Mouse (Mus musculus): ENCODE measurements around the gene Gm49378. TPM values are rescaled to one million over a fixed set of nuclear protein-coding genes. Genes with fewer than 3 reads are reported as not detected.

The Gm49378 gene
- polyA plus RNA-seq, 1 experiment: 0.17 TPM

DNA sequence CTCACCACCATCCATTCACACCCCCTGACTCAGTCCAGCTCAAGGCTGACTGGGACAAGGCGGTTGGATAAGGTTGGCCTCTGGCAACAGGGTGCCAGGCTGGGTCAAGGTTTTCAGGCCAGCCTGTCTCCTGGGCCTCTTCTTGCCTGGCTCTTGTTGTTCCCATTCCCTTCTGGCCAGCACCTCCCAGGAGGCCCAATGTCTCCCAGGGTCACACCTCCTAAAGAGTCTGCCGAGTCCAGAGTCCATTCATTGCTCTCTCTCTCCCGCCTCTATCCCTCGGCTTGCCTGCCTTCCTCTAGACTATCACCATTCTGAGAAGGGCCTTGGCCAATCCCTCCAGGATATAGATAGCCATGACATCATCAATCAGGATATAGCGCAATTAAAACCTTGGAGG lies 20.3 kb upstream of the Gm49378 start:
- TF ChIP-seq TCF3 (IDR thresholded peaks at IDR 0.05; ENCODE audit: insufficient read length, low read depth) (no peak), MYOD1 (IDR thresholded peaks at IDR 0.05; ENCODE audit: control insufficient read depth in 1 of 3, insufficient read length in 2 of 3, low read depth in 2 of 3) (no peak), USF1 (IDR thresholded peaks at IDR 0.05; ENCODE audit: low read depth) (no peak), MYOG (IDR thresholded peaks at IDR 0.05; ENCODE audit: control insufficient read depth in 1 of 3, insufficient read depth in 1 of 3, insufficient read length in 2 of 3, low read depth in 2 of 3) (no peak), CEBPB (IDR thresholded peaks at IDR 0.05; ENCODE audit: insufficient read depth, poor library complexity, severe bottlenecking) (no peak), E2F4 (IDR thresholded peaks at IDR 0.05; ENCODE audit: insufficient read depth) (no peak), POLR2A (IDR thresholded peaks at IDR 0.05; ENCODE audit: insufficient read length, low read depth) (no peak), SRF (IDR thresholded peaks at IDR 0.05; ENCODE audit: control insufficient read depth, insufficient read length, low read depth) (no peak), MAX (IDR thresholded peaks at IDR 0.05; ENCODE audit: low read depth) (no peak), POLR2AphosphoS2 (IDR thresholded peaks at IDR 0.05; ENCODE audit: insufficient read length, low read depth) (no peak), TCF12 (IDR thresholded peaks at IDR 0.05; ENCODE audit: insufficient read depth, poor library complexity, severe bottlenecking) (no peak), REST (IDR thresholded peaks at IDR 0.05; ENCODE audit: insufficient read depth, insufficient read length) (no peak)
- no peak overlapping the region for H3ac ChIP-seq (ENCODE audit: control insufficient read depth, insufficient read length)
- no peaks in the 10 kb centered on the region for H3K79me2 ChIP-seq (ENCODE audit: control insufficient read depth, insufficient read depth)
- no peaks in the 10 kb centered on the region for H3K27me3 ChIP-seq (ENCODE audit: control insufficient read depth, insufficient read depth, insufficient read length)
- H3K4me2 ChIP-seq (ENCODE audit: low read depth): no peak overlapping the region
- no peak overlapping the region for H3K4me3 ChIP-seq
- peaks cover 4% of the 10 kb centered on the region for H3K36me3 ChIP-seq (ENCODE audit: control insufficient read depth, insufficient read depth)

DNA sequence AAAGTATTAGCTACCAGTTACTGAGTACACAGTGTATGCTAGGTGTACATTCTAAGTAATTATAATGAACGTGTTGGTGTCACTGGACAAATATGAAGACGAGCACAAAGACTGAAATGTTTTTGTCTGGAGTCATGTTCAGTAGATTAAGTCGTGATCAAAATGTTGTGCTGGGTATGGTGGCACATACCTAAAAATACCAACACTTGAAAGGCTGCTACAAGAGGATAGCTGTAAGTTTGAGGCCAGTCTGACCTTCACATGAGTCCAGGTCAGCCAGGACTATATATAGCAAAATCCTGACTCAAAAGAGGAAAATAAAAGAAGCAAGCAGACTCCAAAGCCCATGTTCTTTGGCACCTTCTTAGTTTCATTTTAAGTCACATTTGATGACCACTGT lies 19.2 kb upstream of the Gm49378 start:
- no peaks in the 10 kb centered on the region for H3K36me3 ChIP-seq (ENCODE audit: control insufficient read depth, insufficient read depth)
- TF ChIP-seq POLR2A (IDR thresholded peaks at IDR 0.05; ENCODE audit: insufficient read length, low read depth): no peak
- H3K4me3 ChIP-seq: no peak overlapping the region
- no peaks in the 10 kb centered on the region for H3K79me2 ChIP-seq (ENCODE audit: control insufficient read depth, insufficient read depth)
- no peak overlapping the region for H3ac ChIP-seq (ENCODE audit: control insufficient read depth, insufficient read length)
- no peaks in the 10 kb centered on the region for H3K27me3 ChIP-seq (ENCODE audit: control insufficient read depth, insufficient read depth, insufficient read length)
- no peak overlapping the region for H3K4me2 ChIP-seq (ENCODE audit: low read depth)

DNA sequence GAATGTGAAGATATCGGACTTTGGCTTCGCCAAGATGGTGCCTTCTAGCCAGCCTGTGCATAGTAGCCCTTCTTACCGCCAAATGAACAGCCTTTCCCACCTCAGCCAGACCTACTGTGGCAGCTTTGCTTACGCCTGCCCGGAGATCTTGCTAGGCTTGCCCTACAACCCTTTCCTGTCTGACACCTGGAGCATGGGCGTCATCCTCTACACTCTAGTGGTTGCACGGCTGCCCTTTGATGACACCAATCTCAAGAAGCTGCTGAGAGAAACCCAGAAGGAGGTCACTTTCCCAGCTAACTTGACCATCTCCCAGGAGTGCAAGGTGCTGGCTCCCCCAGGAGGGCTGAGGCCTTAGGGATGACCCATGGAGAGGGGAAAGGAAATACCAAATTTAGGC lies 13.8 kb upstream of the Gm49378 start:
- Histone ChIP-seq H3K4me2 (ENCODE audit: low read depth) (no peak overlapping the region), H3K27me3 (ENCODE audit: control insufficient read depth, insufficient read depth, insufficient read length) (no peaks in the 10 kb centered on the region), H3K36me3 (ENCODE audit: control insufficient read depth, insufficient read depth) (no peaks in the 10 kb centered on the region), H3K4me3 (no peak overlapping the region), H3K79me2 (ENCODE audit: control insufficient read depth, insufficient read depth) (no peaks in the 10 kb centered on the region), H3ac (ENCODE audit: control insufficient read depth, insufficient read length) (no peak overlapping the region)
- TF ChIP-seq MYOD1 (IDR thresholded peaks at IDR 0.05; ENCODE audit: control insufficient read depth in 1 of 3, insufficient read length in 2 of 3, low read depth in 2 of 3) (no peak), TCF12 (IDR thresholded peaks at IDR 0.05; ENCODE audit: insufficient read depth, poor library complexity, severe bottlenecking) (no peak), REST (IDR thresholded peaks at IDR 0.05; ENCODE audit: insufficient read depth, insufficient read length) (no peak), E2F4 (IDR thresholded peaks at IDR 0.05; ENCODE audit: insufficient read depth) (no peak), USF1 (IDR thresholded peaks at IDR 0.05; ENCODE audit: low read depth) (no peak), TCF3 (IDR thresholded peaks at IDR 0.05; ENCODE audit: insufficient read length, low read depth) (no peak), POLR2A (IDR thresholded peaks at IDR 0.05; ENCODE audit: insufficient read length, low read depth) (no peak), CEBPB (IDR thresholded peaks at IDR 0.05; ENCODE audit: insufficient read depth, poor library complexity, severe bottlenecking) (no peak), SRF (IDR thresholded peaks at IDR 0.05; ENCODE audit: control insufficient read depth, insufficient read length, low read depth) (no peak)

DNA sequence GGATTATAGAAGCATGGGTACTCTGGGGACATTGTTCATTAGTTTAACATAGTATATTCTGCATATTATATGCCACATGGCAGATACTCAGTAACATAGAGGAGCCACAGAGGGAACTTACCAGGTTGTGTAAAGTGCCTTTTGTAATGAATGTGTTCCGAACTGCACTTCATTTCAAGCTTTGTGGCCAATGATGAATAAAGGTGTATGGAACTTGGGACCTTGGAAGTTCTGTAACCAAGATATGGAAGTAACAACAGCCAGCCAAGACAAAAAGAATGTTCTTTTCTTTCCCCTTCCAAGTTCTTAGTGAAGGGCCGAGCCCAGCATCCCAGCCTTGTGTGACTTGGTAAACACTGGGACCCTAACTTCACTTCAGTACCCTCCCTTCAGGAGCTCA lies 12.2 kb upstream of the Gm49378 start, which contains the start of gene Tssk4:
Tssk4 (plus strand) TSS at position 301 of the 400 bp plus-strand sequence.
- Histone ChIP-seq H3K4me2 (ENCODE audit: low read depth) (no peak within 1 kb of the TSS), H3ac (ENCODE audit: control insufficient read depth, insufficient read length) (no peak within 1 kb of the TSS), H3K27me3 (ENCODE audit: control insufficient read depth, insufficient read depth, insufficient read length) (no peaks in the 10 kb centered on the region), H3K4me3 (no peak within 1 kb of the TSS), H3K36me3 (ENCODE audit: control insufficient read depth, insufficient read depth) (no peaks in the 10 kb centered on the region), H3K79me2 (ENCODE audit: control insufficient read depth, insufficient read depth) (peaks cover 10% of the 10 kb centered on the region)
- no peak for TF ChIP-seq TCF3 (IDR thresholded peaks at IDR 0.05; ENCODE audit: insufficient read length, low read depth)
- no peak for TF ChIP-seq POLR2AphosphoS2 (IDR thresholded peaks at IDR 0.05; ENCODE audit: insufficient read length, low read depth)
- TF ChIP-seq MAX (IDR thresholded peaks at IDR 0.05; ENCODE audit: low read depth): no peak
- TF ChIP-seq CEBPB (IDR thresholded peaks at IDR 0.05; ENCODE audit: insufficient read depth, poor library complexity, severe bottlenecking): no peak
- no peak for TF ChIP-seq MYOD1 (IDR thresholded peaks at IDR 0.05; ENCODE audit: control insufficient read depth in 1 of 3, insufficient read length in 2 of 3, low read depth in 2 of 3)
- no peak for TF ChIP-seq TCF12 (IDR thresholded peaks at IDR 0.05; ENCODE audit: insufficient read depth, poor library complexity, severe bottlenecking)
- TF ChIP-seq REST (IDR thresholded peaks at IDR 0.05; ENCODE audit: insufficient read depth, insufficient read length): no peak
- no peak for TF ChIP-seq POLR2A (IDR thresholded peaks at IDR 0.05; ENCODE audit: insufficient read length, low read depth)
- TF ChIP-seq USF1 (IDR thresholded peaks at IDR 0.05; ENCODE audit: low read depth): no peak

DNA sequence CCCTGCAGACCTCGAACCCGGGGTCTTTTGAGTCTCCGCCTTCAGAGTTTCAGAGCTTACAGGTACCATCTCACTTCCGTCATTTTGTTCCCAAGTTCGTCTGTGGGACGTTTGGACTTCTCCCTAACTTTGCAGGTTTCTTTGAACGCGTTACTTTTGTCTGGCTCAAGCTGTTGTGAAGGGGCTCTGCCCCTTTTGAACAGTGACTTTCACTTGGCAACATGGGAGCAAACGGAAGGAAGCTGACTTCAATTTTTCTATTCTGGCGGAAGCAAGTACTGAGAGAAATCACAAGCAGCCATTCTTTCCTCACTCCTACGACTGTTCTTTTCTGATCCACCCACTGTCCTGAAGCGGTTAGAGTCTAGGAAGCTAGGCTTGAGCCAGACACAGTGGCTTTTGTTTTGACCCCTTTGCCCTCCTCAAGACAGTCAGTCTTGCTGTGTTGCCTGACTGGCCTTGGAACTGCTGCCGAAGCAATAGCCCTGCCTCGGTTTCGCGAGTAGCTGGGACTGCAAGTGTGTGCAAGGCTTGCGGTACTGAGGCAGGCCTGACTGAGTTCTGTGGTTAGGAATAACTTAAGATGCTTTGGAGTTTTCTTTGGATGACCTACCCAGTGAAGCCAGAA lies 6.7 kb upstream of the Gm49378 start:
- peak overlapping the region; percentile 73 for H3ac ChIP-seq (ENCODE audit: control insufficient read depth, insufficient read length)
- no peaks in the 10 kb centered on the region for H3K27me3 ChIP-seq (ENCODE audit: control insufficient read depth, insufficient read depth, insufficient read length)
- peak overlapping the region; percentile 81 for H3K4me3 ChIP-seq
- peaks cover under 1% of the 10 kb centered on the region for H3K36me3 ChIP-seq (ENCODE audit: control insufficient read depth, insufficient read depth)
- H3K4me2 ChIP-seq (ENCODE audit: low read depth): peak overlapping the region; percentile 79
- H3K79me2 ChIP-seq (ENCODE audit: control insufficient read depth, insufficient read depth): peaks cover 50% of the 10 kb centered on the region
- no peak for TF ChIP-seq CEBPB (IDR thresholded peaks at IDR 0.05; ENCODE audit: insufficient read depth, poor library complexity, severe bottlenecking)
- TF ChIP-seq POLR2AphosphoS2 (IDR thresholded peaks at IDR 0.05; ENCODE audit: insufficient read length, low read depth): no peak
- TF ChIP-seq E2F4 (IDR thresholded peaks at IDR 0.05; ENCODE audit: insufficient read depth): no peak
- no peak for TF ChIP-seq MAX (IDR thresholded peaks at IDR 0.05; ENCODE audit: low read depth)

Data from myocyte (in vitro differentiated cells).